Mouse (Mus musculus) brain, adult 2 months (tissue): Measurements from ENCODE around the gene Hddc3.
"Not testable (repeated sequence)": the region's sequence is repeated elsewhere in the genome, so short reads cannot be mapped to it uniquely, and the experiment has no call there.

Experiments used
- DNase-seq: peaks from one replicate; pipeline ENCODE4 v3.0.0; 2011; ENCODE audit warnings: low read depth, low spot score

Gene Hddc3

GRCm38 (mm10) chr7:80342858-80343257 is at the start of gene Hddc3:
Gene Hddc3, plus strand, starts transcription at chr7:80343104.
- DNase-seq: peak; percentile 98

DNA sequence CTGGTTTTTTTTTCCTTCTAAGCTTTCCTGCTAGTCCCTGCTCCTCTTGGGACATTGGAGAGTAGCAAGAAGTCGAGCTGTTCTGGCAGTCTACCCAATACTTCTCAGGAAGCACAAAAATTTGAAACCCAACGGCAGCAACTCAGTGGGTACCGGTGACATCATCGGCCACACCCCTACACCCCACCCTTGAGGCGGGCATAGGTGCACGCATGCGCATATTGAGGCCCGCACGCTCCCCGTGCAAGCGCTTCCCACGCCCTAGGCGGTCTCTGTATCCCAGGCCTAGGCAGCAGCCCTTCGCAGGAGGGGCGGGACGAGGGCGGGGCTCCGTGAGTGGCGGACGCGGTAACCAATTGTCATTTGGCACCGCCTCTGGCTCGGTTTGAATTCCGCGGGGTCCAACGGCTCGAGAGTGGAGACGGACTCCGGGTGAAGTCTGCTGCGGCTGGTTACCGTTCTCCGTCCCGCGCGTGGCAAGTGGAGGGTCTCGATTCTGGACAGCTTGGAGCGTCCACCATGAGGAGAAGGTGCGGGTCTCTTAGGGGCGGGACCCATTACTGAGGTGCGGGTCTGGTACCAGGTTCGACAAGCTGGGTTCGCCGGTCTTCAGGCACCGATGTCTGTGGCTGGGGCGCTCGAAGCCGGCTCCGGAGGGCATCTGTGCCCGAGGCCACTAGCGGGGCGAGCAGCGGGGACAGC is 48.7 kb upstream of the Hddc3 start, which contains the start of gene Prc1:
TSS of gene Prc1 (plus strand) at position 389 of the 702 bp plus-strand sequence.
- DNase-seq: peak; percentile 99

DNA sequence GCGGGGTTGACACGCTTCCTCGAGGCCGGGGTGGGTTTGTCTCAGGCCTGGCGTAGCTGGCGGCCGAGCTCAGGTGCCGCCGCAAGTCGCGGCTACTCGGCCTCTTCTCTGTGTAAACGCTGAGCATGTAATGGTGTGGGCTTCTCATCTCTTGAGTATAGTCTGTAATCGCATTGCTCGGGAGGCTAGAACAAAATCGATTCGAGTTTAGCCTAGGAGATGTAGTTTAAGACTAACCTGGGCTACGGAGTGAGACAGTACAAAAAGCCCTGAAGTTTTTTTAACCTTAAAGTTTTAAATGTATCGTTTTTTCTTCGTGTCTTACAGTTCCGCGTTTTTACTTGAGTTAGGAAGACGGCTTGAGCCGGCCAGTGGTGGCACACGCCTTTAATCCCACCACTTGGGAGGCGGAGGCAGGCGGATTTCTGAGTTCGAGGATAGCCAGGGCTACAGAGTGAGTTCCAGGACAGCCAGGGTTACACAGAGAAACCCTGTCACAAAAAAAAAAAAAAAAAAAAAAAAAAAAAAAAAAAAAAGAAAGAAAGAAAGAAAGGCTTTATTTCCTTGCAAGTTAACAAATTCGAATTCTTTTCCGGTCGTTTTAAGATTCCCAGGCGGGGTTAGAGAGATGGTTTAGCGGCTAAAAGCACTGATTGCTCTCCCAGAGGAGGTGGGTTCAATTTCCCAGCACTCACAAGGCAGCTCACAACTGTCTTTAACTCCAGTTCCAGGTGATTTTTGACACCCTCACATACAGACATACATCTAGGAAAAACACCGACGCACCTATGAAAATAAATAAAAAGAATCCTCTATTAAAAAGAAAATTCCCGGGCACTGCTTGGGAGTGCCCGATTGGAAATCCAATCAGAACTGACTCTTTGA is 47.9 kb upstream of the Hddc3 start:
- no peak for DNase-seq

DNA sequence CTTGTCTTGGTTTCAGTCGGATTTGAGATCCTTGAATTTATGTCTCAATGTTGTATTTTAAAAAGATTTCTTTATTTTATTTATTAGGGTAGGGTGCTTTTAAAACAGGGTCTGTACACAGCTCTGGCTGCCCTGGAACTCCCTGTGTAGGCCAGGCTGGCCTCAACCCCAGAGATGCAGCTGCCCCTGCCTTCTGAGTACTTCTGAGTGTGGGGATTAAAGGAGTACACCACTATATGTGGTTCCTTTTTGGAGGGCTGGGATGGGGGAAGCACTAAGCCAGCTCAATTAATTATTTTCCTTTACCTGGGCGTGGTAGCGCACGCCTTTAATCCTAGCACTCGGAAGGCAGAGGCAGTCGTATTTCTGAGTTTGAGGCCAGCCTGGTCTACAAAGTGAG is 46.4 kb upstream of the Hddc3 start:
- DNase-seq: no peak

- DNase-seq: no peak
These were observed 45.9 kb upstream of the Hddc3 start for GRCm38 (mm10) chr7:80297041-80297440.

DNA sequence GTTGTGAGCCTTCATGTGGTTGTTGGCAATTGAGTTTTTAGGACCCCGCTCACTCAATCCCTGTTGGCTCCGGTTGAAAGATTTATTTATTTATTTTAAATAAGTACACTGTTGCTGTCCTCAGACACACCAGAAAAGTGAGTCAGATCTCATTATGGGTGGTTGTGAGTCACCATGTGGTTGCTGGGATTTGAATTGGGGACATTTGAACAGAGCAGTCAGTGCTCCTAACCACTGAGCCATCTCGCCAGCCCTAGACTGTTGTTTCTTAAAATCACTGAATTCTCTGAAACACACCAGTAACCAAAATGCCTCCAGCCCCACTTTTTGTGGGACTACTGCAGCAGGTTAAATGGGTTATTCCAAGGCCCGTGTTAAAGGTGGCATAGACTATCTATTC is 44.1 kb upstream of the Hddc3 start:
- DNase-seq: peak; percentile 13

- no peak for DNase-seq
These were observed 43.3 kb upstream of the Hddc3 start for GRCm38 (mm10) chr7:80299568-80299967.

GRCm38 (mm10) chr7:80301522-80301921 is 41.4 kb upstream of the Hddc3 start:
- no peak for DNase-seq

DNA sequence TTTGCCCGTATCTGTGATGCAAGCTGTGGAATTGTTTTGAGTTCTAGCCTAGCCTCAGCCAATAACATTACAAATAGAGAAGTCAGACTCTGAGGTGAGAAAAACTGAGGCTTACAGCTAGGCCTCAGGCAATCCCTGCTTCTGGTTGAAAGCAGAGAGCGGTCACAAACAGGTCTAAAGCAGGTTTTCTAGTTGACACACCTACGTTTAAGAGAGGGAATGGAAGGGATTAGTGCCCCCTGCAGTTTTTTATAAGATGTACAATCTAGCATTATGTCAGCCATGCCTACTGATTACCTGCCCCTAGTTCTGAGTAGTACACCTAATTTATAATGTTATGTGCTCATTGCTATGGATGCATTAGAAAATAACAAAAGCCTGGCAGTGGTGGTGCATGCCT is 35.1 kb upstream of the Hddc3 start:
- no peak for DNase-seq

DNA sequence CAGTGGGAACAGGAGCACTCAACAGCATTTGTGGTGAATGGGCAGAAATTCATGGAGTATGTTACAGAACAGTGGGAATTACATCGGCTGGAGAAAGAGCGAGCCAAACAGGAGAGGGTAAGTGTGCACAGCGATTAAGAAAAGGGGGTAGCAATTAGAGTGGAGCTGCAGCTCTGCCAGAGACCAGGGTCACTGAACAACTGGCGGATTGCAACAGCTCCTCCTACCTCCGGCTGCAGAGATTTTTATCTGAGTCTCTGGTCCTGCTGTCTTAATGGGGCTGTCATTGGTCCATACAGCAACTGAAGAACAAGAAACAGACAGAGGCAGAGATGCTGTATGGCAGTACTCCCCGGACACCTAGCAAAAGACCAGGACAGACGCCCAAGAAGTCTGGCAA is 32.1 kb upstream of the Hddc3 start:
- no peak for DNase-seq

DNA sequence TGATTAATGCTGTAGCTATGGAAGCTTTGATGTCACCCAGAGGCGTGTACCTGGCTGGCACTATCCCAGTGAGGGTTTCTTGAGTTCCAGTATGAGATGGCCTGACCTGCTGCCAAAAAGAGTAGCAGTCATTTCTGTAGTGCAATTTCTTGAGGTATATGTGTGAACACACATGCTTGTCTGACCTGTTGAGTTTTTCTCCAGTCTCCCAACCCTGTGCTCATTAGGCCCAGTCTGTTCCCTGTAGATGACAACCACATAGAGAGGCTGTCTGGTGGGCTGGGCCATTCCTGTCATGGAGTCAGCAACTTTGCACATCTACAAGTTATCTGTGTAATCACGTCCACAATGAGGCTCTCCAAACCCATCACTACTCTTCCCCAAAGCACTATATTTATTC is 27.2 kb upstream of the Hddc3 start:
- DNase-seq: no peak

DNA sequence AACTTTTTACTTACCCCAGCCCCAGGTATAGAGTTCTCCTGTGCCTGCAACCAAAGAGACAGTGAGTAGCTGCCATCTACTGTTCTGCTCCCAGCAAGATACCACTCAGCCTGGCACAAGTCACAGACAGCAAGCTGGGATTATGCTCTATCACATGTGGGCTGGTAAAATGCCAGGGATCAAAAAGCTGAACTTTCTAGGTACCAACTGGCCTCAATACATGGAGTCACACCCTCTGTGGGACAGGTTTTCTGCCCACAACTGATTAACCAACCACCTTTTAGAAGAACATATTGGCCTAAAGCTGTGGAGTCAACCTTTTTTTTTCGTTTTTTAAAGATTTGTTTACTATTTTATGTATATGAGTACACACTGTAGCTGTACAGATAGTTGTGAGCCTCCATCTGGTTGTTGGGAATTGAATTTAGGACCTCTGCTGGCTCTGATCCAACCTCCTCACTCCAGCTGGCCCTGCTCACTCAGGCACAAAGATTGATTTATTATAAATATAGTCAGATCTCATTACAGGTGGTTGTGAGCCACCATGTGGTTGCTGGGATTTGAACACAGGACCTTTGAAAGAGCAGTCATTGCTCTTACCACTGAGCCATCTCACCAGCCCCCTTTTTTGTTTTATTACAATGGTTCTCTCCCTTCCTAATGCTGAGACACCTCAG is 25.3 kb upstream of the Hddc3 start:
- no peak for DNase-seq

DNA sequence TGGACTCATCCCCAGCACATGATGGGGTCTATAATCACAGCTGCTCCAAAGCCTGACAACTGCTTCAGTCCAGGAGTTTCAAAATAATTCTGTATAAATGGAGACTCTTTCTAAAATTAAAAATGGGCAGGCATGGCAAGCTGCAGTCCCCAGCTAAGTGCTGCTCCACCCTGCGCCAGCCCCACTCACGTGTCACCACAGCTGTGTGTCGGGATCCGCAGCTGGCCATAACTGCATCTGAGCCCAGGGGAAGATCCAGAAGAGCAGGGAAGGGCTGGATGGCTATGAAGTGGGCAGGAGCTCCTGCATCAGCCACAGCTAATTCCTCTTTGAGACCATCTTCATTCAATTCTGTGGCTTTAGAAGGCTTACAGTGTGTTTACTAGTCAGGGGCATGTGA is 24.2 kb upstream of the Hddc3 start:
- peak; percentile 49 for DNase-seq

GRCm38 (mm10) chr7:80319846-80320496 is 22.9 kb upstream of the Hddc3 start:
- no peak for DNase-seq

GRCm38 (mm10) chr7:80323336-80323735 is 19.6 kb upstream of the Hddc3 start:
- no peak for DNase-seq

- DNase-seq: peak; percentile 99
These were observed 18.7 kb upstream of the Hddc3 start, which contains the start of gene Rccd1 for GRCm38 (mm10) chr7:80324043-80324815. Gene Rccd1, minus strand, starts transcription at chr7:80324454.

DNA sequence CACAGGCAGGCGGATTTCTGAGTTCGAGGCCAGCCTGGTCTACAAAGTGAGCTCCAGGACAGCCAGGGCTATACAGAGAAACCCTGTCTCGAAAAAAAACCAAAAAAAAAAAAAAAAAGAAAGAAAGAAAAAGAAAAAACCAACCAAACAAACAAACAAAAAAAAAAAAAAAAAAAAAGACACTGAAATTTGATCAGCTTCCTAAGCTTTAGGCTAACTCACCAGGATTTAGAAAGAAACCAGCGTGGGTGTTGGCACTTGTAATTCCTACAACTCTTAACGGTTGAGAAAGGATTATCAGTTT is 18.1 kb upstream of the Hddc3 start:
- DNase-seq: not testable (repeated sequence)

DNA sequence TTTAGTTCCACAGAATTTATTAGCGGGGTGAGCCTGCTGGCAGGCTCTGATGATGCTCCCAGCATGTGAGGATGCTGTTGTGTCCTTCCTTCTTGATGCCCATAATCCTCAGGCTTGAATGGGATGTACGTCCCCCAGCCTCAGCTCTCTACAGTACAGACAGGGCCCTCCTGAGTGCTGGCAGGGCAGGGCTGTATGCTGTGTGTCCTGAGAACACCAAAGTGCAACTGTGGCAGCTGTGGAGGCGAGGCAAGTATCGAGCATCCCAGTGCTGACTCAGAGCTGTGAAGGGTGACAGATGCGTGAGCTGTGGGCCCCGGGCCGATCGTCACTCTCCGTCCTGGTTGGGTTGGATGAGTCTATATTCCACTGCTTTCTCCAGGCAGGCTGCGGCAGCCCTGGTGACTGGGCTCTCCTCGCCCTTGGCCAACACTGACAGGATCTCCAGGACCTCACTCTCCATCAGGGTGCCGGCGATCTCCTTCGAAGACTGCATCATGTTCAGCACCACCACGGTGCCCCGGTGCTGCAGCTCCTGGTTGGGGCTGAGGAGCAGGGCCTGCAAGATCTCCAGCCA is 17.5 kb upstream of the Hddc3 start:
- peak; percentile 49 for DNase-seq

- DNase-seq: no peak
These were observed 16.8 kb upstream of the Hddc3 start for GRCm38 (mm10) chr7:80326076-80326475.

DNA sequence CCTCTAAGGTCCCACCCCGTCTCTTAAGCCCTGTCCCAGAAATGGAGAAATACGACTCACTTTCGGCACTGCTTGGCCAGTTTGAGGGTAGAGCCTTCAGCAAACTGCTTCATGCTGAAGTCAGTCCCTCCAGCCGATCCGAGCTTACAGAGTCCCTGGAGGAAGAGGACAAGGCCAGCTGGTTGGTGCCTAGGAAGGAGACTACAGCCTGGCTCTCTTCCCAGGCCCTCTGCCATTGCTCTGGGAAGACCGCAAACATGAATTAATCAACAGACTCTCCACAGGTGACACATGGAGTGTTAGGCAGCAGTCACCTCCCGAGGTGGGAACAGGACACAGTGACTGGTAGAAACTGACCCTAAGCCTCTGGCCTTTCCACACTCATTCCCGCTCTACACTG is 12.6 kb upstream of the Hddc3 start:
- peak; percentile 83 for DNase-seq

DNA sequence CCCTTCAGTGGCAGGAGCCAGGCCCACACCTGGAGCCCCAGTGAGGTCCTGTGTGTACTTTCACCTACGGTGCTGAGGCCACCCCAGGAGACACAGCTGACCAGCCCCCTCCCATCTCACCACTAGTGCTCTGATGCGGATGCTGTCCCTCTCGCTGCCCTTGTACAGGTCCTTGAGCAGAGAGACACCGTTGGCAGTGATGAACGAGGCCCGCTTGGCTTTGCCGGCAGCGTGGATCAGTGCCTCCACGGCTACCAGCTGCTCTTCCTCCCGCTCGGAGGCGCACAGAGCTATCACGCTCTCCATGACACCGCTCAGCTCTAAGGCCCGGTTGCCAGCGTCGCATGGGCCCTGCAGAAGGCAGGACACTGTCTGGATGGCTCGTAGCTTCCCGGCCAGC is 11.5 kb upstream of the Hddc3 start:
- no peak for DNase-seq
